Mouse (Mus musculus): Measurements from ENCODE around the gene Fam129c.

Gene Fam129c

DNA sequence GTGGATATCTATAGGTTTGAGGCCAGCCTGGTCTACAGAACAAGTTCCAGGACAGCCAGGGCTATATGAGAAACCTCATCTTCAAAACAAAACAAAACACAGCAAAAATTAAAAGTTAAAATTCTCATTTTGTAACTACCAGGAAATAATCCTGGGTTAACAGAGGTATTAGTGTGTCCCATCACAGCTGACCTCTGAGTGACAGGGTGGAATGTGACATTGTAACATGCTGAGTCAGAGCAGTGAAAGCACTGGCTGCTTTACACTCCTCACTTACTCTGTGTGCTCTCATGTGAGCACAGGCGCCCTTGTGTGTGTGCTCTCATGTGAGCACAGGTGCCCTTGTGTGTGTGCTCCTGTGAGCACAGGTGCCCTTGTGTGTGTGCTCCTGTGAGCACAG, 22.4 kb upstream of the Fam129c start:
- DNase-seq = no peak

GRCm38 (mm10) chr8:71577856-71578387, 19.5 kb upstream of the Fam129c start:
- DNase-seq = no peak

DNA sequence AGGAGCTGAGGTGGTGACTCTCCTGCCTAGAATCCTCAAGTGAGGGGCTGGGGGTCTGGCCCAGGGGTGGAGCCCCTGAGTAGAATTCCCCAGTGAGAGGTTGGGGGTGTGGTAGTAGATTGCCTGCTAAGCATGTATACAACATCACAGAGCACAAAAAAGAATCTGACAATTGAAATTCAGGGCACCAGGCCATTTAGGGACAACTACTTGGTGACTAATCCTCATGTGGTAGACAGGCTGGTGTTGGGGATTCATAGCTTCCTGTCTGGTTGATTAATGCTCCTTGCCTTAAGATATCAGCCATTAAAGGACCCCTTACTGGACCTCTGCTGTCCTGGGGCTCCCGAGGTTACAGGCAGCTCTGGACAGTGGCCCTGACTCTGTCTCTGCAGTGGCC, 18.4 kb upstream of the Fam129c start:
- no peak for DNase-seq

DNA sequence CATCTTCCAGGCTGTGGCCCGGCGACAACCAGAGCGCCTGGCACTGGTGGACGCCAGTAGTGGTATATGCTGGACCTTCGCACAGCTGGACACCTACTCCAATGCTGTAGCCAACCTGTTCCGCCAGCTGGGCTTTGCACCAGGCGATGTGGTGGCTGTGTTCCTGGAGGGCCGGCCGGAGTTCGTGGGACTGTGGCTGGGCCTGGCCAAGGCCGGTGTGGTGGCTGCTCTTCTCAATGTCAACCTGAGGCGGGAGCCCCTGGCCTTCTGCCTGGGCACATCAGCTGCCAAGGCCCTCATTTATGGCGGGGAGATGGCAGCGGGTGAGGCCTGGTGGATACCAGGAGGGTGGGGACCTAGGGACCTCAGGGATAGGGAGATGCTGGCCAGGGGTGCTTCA, 18.0 kb upstream of the Fam129c start:
- DNase-seq = no peak

DNA sequence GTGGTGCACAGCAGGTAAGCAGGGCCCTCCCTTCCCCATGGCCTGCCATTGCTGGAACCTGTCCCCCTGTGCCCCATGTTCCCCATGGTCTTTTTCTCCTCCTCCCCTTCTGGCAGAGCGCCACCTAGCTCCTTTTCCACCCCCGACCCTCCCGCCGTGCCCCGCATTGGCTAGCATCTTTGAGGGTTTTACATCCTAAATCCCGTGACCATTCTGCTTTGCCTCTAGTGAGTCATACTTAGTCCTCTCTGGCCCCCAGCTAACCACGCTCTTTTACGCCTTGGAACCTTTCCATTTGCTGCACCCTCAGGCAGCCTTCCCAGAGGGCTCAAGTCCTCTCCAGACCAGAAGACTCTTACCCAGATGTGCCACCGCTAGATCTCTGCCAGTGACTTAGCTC, 17.2 kb upstream of the Fam129c start:
- no peak for DNase-seq

DNA sequence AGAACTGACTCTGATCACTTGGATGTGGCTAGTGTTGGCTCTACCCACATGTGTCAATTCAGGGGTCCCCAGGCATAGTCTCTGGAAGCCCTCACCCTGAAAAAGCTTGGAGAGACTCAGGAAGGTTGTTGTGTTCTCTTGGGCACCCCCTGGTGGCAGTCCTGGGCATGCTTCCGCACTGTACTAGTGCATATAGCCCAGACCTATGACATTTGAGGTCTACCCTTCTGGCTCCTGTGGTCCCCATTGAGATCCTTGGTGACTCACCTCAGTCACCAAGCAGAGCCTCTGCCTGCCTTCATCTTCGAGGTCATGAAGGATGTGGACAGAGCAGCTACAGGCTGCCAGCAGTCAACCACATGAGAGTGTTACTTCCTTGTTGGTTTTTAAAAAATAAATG, 10.6 kb upstream of the Fam129c start:
- no peak for DNase-seq

DNA sequence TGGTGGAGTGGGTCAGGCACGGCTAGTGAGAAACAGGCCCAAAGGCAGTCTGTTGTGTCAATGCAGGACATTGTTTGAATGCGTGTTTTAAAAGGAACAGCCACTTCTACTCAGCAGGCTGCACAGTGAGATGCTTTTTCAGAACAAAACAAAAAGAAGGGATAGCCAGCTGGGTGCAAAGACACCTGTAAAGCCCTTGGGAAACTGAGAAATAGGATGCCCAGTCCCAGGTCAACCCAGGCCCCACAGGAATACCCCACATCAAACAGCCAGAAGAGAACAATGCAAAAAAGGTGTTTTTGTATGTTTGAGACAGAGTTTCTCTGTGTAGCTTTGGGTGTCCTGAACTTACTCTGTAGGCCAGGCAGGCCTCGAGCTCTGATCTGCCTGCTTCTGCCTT, 8.7 kb upstream of the Fam129c start:
- no peak for DNase-seq

DNA sequence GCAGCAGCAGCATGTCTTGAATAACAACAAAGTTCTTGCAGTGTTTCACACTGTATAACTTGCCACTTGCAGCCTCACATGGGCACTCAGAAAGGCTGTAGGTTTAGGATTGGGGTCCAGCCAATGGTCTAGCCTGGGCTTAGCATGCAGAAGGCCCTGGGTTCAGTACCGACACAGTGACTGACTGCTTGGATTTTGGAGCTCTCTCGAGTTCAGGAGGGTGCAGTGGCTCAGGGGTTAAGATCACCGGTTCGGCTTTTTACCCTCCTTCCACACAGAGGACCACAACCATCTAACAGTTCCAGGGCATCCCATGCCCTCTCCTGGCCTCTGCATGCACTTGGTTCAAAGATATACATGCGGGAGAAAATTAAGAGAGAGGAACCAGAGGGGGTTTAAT, 6.4 kb upstream of the Fam129c start:
- DNase-seq = no peak

- peak; percentile 95 for DNase-seq
Measured at GRCm38 (mm10) chr8:71591471-71592373, 5.7 kb upstream of the Fam129c start, which contains the start of gene Pgls. Pgls (plus strand) TSS chr8:71592176.

DNA sequence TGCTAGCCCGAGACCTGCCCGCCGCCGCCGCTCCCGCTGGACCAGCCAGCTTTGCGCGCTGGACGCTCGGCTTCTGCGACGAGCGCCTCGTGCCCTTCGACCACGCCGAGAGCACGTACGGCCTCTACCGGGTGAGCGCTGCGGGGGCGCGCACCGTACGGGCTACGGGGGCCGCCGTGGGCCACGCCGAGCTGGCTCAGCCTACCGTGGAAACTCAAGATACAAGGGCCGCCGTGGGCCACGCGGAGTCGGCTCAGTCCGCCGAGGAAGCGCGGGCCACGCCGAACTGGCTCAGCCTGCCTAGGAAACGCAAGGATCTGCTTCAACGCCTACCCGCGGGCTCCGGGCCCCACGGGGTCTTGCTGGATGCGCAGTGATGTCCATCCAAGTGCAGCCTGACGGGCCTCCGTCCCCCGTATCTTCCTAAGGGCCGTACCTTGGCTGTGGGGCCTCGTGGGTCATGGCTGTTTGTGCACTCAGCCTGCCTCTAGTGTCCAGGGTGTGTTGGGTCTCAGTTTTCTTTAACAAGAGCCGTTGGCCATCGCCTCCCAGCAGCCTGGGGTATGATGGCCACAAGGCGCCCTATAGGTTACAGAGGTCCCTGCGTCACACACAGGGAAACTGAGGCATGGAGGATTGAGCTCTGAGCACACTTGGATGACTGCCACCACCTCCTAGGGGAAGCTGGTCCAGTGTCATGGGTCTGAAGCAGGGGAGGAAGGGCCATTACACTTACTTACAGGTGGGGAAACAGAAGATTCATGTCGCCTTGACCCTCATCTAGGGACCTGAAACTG, 4.9 kb upstream of the Fam129c start:
- peak; percentile 87 for DNase-seq

DNA sequence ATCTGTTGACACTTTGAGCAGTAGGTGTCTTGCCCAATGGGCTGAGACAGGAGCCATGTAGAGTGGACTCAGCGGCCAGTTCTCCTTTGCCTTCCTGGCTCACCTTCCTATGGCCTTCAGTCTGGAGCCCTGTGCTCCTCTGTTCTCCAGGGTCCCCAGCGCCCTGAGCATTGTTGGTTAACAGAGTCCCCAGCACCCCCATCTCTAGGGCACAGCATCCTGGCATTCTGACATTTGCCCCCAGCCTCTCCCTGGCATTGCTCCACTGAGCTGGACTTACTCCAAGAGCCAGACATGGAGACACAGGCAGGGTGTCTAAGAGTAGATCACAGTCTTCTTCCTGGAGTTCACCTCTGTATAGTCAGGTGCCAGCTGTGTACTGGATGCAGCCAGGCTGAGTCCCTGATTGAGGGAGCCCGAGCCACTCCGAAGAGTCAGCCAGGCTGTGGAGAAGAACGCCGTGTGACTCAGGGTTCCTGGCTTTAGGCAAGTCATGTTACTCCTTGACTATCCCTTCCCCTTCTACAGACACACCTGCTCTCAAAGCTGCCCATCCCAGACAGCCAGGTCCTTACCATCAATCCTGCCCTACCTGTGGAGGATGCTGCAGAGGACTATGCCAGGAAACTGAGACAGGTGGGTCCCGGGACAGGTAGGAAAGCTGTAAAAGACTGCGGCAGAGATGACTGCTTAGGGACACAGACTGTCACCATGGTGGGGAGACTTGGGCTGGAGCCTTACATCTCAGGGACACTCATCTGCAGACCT, 3.7 kb upstream of the Fam129c start:
- DNase-seq = no peak

GRCm38 (mm10) chr8:71594324-71594722, 3.1 kb upstream of the Fam129c start:
- no peak for DNase-seq

DNA sequence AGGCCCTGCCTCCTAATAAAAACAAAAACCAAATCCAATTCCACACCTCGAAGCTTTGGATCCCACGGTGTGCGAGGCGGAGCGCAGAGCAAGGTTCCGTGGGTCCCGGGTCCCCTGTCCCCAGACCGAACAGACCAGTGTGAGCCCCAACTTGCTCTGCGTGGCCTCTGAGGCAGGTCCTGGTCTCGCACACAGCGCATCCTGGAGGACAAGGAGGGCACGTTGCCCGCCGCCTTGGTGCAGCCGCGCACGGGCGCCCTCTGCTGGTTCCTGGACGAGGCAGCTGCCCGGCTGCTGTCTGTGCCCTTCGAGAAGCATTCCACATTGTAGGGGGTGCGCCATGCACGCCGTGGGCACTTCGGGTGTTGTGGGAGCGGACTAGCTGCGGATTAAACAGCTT, 1.6 kb upstream of the Fam129c start:
- DNase-seq = peak; percentile 80

- no peak for DNase-seq
Measured at GRCm38 (mm10) chr8:71596384-71596783, 1.1 kb upstream of the Fam129c start.

DNA sequence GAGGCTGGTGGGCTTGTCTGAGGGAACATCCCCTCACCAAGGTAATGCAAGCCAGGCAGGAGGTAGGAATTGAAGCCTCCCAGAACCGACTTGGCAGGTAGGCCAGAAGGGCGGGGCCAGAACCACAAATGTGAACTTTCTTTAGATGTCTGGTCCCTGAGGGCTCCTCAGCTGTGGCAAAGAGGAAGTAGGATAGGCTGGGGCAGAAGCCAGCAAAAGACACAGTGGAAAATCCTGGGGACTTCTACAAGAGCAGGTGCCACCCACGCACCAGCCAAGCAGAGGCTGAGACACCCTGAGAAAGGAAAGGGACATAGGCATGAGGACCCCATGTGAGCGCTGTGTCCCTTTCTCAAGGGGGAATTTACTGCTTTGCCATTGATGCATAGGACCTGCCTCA, 650 bp upstream of the Fam129c start:
- no peak for DNase-seq

GRCm38 (mm10) chr8:71598375-71598774, 927 bp downstream of the Fam129c start:
- DNase-seq = no peak

DNA sequence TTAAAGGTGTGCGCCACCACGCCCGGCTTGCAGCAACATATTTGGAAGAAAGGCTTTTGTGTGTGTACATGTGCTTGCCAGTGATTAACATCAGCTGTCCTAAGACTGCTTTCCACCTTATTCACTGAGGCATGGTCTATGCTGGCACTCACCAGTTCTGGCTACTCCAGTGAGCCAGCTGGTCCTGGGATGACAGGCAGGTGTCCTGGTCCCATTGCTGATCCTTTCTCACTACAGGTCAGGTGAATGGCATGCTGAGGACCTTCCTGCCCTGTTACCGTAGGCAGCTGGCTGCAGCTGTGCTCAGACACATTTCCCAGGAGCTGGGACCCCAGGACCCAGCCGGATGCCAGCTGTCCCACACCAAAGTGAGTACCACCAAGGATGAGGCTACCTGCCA, 1.4 kb downstream of the Fam129c start:
- DNase-seq = no peak

DNA sequence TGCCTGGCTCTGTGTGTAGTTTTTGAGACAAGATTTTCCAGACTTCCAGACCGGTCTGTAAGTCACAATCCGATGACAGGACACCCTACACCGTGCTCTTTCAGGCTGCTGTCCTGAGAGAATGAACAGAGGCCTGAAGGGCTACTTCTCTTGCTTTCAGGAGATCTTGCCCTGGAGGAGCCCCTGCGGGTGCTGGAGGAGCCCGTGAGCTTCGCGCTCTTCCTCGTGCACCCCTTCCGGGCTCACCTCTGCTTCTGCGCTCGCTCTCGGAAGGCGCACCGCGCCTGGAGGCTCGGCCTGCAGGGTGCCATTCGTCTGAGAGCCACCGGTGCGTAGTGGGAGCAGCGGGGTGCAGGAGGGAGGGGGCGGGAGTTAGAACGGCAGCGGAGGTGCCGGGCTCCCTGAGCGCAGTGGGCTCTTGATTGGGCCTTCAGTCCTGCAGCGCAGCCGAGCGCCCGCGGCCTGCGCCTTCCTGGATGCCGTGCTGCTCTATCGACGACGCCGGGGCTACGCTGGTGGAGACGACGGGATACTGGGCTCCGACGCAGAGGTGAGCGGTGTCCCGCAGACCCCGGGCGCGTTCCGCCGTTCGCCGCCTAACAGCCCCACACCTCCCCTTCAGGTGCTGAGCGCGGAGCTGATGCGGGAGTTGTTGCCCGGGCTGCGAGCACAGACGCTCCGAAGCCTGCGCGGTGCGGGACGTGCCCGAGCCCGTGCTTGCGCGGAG, 4.7 kb downstream of the Fam129c start:
- DNase-seq = no peak

- DNase-seq = peak; percentile 94
Measured at GRCm38 (mm10) chr8:71602666-71603334, 5.4 kb downstream of the Fam129c start.

DNA sequence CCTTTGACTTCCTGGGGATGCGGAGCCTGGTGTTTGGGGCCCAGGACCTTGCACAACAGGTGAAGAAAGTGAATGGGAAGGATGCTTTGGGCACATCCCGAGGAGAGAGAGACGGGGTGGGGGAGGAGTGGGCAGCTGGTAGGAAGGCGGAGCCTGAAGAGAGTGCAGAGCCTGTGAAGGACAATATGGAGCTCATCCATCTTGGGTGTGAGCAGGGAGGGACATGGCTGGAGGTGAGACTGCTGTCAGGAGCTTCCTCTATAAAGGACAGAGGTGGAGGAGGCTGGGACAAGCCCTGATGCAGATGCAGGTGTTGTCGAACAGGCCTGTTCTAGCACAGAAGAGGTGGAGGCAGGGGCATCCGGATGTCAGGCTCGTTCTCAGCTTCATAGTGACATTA, 6.6 kb downstream of the Fam129c start:
- no peak for DNase-seq

- DNase-seq = peak; percentile 99
Measured at GRCm38 (mm10) chr8:71610822-71611651, 13.6 kb downstream of the Fam129c start, which contains the start of gene Colgalt1. Colgalt1 (plus strand) TSS chr8:71610998.

Measured in kidney, adult 11 months (tissue).